Mouse (Mus musculus): Measurements from ENCODE around the gene Tmprss9. TPM values are rescaled to one million over a fixed set of nuclear protein-coding genes. Genes with fewer than 3 reads are reported as not detected.

Tmprss9 gene
- polyA plus RNA-seq, 1 experiment, result 0.33 TPM

DNA sequence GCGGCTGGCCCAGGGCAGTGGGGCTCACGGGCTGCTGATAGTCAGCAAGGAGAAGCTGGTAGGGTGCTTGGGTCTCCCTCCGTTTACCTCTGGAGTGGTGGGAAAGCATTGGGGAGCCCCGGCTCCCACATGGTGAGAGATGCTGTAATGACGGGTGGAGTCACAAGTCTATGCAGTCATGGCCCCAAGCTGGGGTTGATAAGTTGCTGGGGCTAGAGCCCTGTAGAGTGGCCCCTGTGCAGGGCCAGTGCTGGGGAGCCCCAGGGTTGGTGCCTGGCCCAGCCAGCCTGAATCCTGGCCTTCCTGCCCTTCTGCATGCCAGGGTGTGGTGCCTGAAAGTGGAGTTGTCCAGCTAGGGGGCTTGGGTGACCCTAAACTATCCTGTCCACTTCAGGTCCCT, 9.3 kb upstream of the Tmprss9 start:
- Histone ChIP-seq H3K27me3 (replicated peaks; ENCODE audit: control insufficient read depth, insufficient read depth, low read length) (no peaks in the 10 kb centered on the region), H3K27ac (ENCODE audit: insufficient read depth, low read depth, low read length) (no peak overlapping the region), H3K4me3 (ENCODE audit: insufficient read depth, low read depth, low read length) (no peak overlapping the region), H3K36me3 (ENCODE audit: control insufficient read depth, insufficient read depth, low read length) (no peaks in the 10 kb centered on the region), H3K4me1 (ENCODE audit: control insufficient read depth, insufficient read depth, low read length) (no peaks in the 10 kb centered on the region)
- DNase-seq, result no peak
- 93% methylated on average over 5 of the region's 5 CpGs for WGBS
- no peak for TF ChIP-seq POLR2A (IDR thresholded peaks at IDR 0.05; ENCODE audit: low read depth, low read length)
- TF ChIP-seq CTCF (conservative IDR thresholded peaks at IDR 0.05; ENCODE audit: insufficient read depth, insufficient read length, low read depth, low read length), result no peak

DNA sequence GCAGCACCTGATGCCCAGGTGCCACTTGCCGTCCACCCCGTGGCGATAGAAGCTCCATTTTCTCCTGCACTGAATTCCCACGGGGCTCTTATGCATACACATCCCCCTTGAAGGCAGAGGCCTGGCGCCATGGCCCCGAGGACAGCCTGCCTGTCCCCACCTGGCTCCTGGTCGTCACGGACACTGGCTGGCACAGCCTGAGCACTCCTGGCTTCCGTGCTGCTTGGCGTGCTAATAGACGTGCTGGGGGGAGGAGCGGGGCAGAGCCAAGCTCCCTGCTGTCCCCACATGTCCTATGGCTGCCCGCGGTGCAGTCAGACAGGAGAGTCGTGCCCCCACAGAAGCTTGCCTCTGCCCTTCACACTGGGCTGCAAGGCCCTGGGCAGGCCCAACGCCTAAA, 7.2 kb upstream of the Tmprss9 start:
- no peak for DNase-seq
- Histone ChIP-seq H3K36me3 (ENCODE audit: control insufficient read depth, insufficient read depth, low read length) (no peaks in the 10 kb centered on the region), H3K4me1 (ENCODE audit: control insufficient read depth, insufficient read depth, low read length) (no peaks in the 10 kb centered on the region), H3K27me3 (replicated peaks; ENCODE audit: control insufficient read depth, insufficient read depth, low read length) (no peaks in the 10 kb centered on the region), H3K4me3 (ENCODE audit: insufficient read depth, low read depth, low read length) (no peak overlapping the region), H3K27ac (ENCODE audit: insufficient read depth, low read depth, low read length) (no peak overlapping the region)
- WGBS, result 88% methylated on average over 15 of the region's 16 CpGs
- TF ChIP-seq CTCF (conservative IDR thresholded peaks at IDR 0.05; ENCODE audit: insufficient read depth, insufficient read length, low read depth, low read length) (no peak), POLR2A (IDR thresholded peaks at IDR 0.05; ENCODE audit: low read depth, low read length) (no peak)

DNA sequence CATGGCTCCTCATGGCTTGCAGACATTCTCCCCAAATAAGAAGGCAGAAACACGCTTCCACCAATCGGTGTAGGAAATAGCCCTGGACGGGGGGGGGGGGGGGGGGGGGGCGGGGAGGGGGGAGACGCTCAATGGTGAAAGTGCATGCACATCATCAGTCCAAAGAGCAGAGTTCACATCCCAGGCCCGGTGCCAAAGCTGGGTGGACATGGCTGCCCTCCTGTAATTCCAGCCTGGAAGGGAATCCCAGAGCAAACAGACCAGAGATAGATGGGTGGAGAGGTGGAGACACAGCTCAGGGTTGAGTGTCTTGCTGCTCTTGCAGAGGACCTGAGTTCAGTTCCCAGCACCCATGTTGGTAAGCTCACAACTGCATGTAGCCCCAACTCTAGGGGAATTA, 655 bp upstream of the Tmprss9 start:
- TF ChIP-seq POLR2A (IDR thresholded peaks at IDR 0.05; ENCODE audit: low read depth, low read length) (no peak), CTCF (conservative IDR thresholded peaks at IDR 0.05; ENCODE audit: insufficient read depth, insufficient read length, low read depth, low read length) (no peak)
- whole genome bisulfite sequencing, result 39% methylated on average over 3 of the region's 6 CpGs
- DNase-seq, result peak; percentile 94
- H3K27ac ChIP-seq (ENCODE audit: insufficient read depth, low read depth, low read length), result no peak overlapping the region
- H3K36me3 ChIP-seq (ENCODE audit: control insufficient read depth, insufficient read depth, low read length), result no peaks in the 10 kb centered on the region
- H3K4me3 ChIP-seq (ENCODE audit: insufficient read depth, low read depth, low read length), result no peak overlapping the region
- H3K27me3 ChIP-seq (replicated peaks; ENCODE audit: control insufficient read depth, insufficient read depth, low read length), result no peaks in the 10 kb centered on the region
- H3K4me1 ChIP-seq (ENCODE audit: control insufficient read depth, insufficient read depth, low read length), result peaks cover 3% of the 10 kb centered on the region; the same call in 1 of the 2 replicates

GRCm38 (mm10) chr10:80874035-80874434, 2.4 kb downstream of the Tmprss9 start:
- DNase-seq, result no peak
- Histone ChIP-seq H3K4me3 (ENCODE audit: insufficient read depth, low read depth, low read length) (no peak overlapping the region), H3K4me1 (ENCODE audit: control insufficient read depth, insufficient read depth, low read length) (peaks cover 3% of the 10 kb centered on the region; the same call in 1 of the 2 replicates), H3K27me3 (replicated peaks; ENCODE audit: control insufficient read depth, insufficient read depth, low read length) (no peaks in the 10 kb centered on the region), H3K27ac (ENCODE audit: insufficient read depth, low read depth, low read length) (no peak overlapping the region), H3K36me3 (ENCODE audit: control insufficient read depth, insufficient read depth, low read length) (no peaks in the 10 kb centered on the region)
- TF ChIP-seq POLR2A (IDR thresholded peaks at IDR 0.05; ENCODE audit: low read depth, low read length) (no peak), CTCF (conservative IDR thresholded peaks at IDR 0.05; ENCODE audit: insufficient read depth, insufficient read length, low read depth, low read length) (no peak)
- 83% methylated on average over 9 of the region's 9 CpGs for WGBS

GRCm38 (mm10) chr10:80876028-80876427, 4.4 kb downstream of the Tmprss9 start:
- H3K27me3 ChIP-seq (replicated peaks; ENCODE audit: control insufficient read depth, insufficient read depth, low read length), result no peaks in the 10 kb centered on the region
- H3K36me3 ChIP-seq (ENCODE audit: control insufficient read depth, insufficient read depth, low read length), result no peaks in the 10 kb centered on the region
- no peak for TF ChIP-seq POLR2A (IDR thresholded peaks at IDR 0.05; ENCODE audit: low read depth, low read length)
- TF ChIP-seq CTCF (conservative IDR thresholded peaks at IDR 0.05; ENCODE audit: insufficient read depth, insufficient read length, low read depth, low read length), result peak; percentile 84
- H3K27ac ChIP-seq (ENCODE audit: insufficient read depth, low read depth, low read length), result no peak overlapping the region
- H3K4me3 ChIP-seq (ENCODE audit: insufficient read depth, low read depth, low read length), result no peak overlapping the region
- 25% methylated on average over 5 of the region's 5 CpGs for WGBS
- DNase-seq, result peak; percentile 69
- H3K4me1 ChIP-seq (ENCODE audit: control insufficient read depth, insufficient read depth, low read length), result no peaks in the 10 kb centered on the region; the same call in 1 of the 2 replicates

- Histone ChIP-seq H3K27ac (ENCODE audit: insufficient read depth, low read depth, low read length) (no peak overlapping the region), H3K36me3 (ENCODE audit: control insufficient read depth, insufficient read depth, low read length) (no peaks in the 10 kb centered on the region), H3K4me1 (ENCODE audit: control insufficient read depth, insufficient read depth, low read length) (no peaks in the 10 kb centered on the region), H3K4me3 (ENCODE audit: insufficient read depth, low read depth, low read length) (no peak overlapping the region), H3K27me3 (replicated peaks; ENCODE audit: control insufficient read depth, insufficient read depth, low read length) (no peaks in the 10 kb centered on the region)
- no peak for DNase-seq
- TF ChIP-seq CTCF (conservative IDR thresholded peaks at IDR 0.05; ENCODE audit: insufficient read depth, insufficient read length, low read depth, low read length) (no peak), POLR2A (IDR thresholded peaks at IDR 0.05; ENCODE audit: low read depth, low read length) (no peak)
- WGBS, result 34% methylated on average over 3 of the region's 3 CpGs
These were observed 4.9 kb downstream of the Tmprss9 start for GRCm38 (mm10) chr10:80876594-80876993.

- H3K27ac ChIP-seq (ENCODE audit: insufficient read depth, low read depth, low read length), result no peak overlapping the region
- H3K36me3 ChIP-seq (ENCODE audit: control insufficient read depth, insufficient read depth, low read length), result no peaks in the 10 kb centered on the region
- DNase-seq, result peak; percentile 70
- no peak for TF ChIP-seq POLR2A (IDR thresholded peaks at IDR 0.05; ENCODE audit: low read depth, low read length)
- peak; percentile 97 for TF ChIP-seq CTCF (conservative IDR thresholded peaks at IDR 0.05; ENCODE audit: insufficient read depth, insufficient read length, low read depth, low read length)
- 14% methylated on average over 5 of the region's 5 CpGs for WGBS
- H3K4me1 ChIP-seq (ENCODE audit: control insufficient read depth, insufficient read depth, low read length), result no peaks in the 10 kb centered on the region
- H3K27me3 ChIP-seq (replicated peaks; ENCODE audit: control insufficient read depth, insufficient read depth, low read length), result no peaks in the 10 kb centered on the region
- H3K4me3 ChIP-seq (ENCODE audit: insufficient read depth, low read depth, low read length), result no peak overlapping the region
These were observed 8.5 kb downstream of the Tmprss9 start for GRCm38 (mm10) chr10:80880131-80880641.
